Mouse (Mus musculus): ENCODE measurements around the gene Eif1ad.

GRCm38 (mm10) chr19:5364124-5364523, 2.4 kb upstream of the Eif1ad start:
- TF ChIP-seq CTCF (conservative IDR thresholded peaks at IDR 0.05; ENCODE audit: low read length), result no peak
- TF ChIP-seq NANOG (IDR thresholded peaks at IDR 0.05; ENCODE audit: borderline replicate concordance, low read length), result no peak
